Mouse (Mus musculus): ENCODE results near the gene St6gal1.

The St6gal1 gene

GRCm38 (mm10) chr16:23253620-23254019, 29.1 kb downstream of the St6gal1 start:
- no peak for DNase-seq

GRCm38 (mm10) chr16:23254062-23254461, 29.5 kb downstream of the St6gal1 start:
- DNase-seq = no peak

- DNase-seq = no peak
Measured at GRCm38 (mm10) chr16:23256638-23257037, 32.1 kb downstream of the St6gal1 start.

- no peak for DNase-seq
Measured at GRCm38 (mm10) chr16:23258429-23258822, 33.9 kb downstream of the St6gal1 start.

- DNase-seq = no peak
Measured at GRCm38 (mm10) chr16:23258823-23259457, 34.4 kb downstream of the St6gal1 start.

GRCm38 (mm10) chr16:23259580-23259979, 35.0 kb downstream of the St6gal1 start:
- DNase-seq = no peak

GRCm38 (mm10) chr16:23262131-23262768, 37.7 kb downstream of the St6gal1 start:
- DNase-seq = no peak

GRCm38 (mm10) chr16:23262846-23263245, 38.3 kb downstream of the St6gal1 start:
- DNase-seq = no peak

- no peak for DNase-seq
Measured at GRCm38 (mm10) chr16:23264999-23265398, 40.5 kb downstream of the St6gal1 start.

GRCm38 (mm10) chr16:23265481-23265880, 40.9 kb downstream of the St6gal1 start:
- no peak for DNase-seq

GRCm38 (mm10) chr16:23266293-23266692, 41.8 kb downstream of the St6gal1 start:
- DNase-seq = no peak

- DNase-seq = no peak
Measured at GRCm38 (mm10) chr16:23266896-23267295, 42.4 kb downstream of the St6gal1 start.

GRCm38 (mm10) chr16:23268231-23268630, 43.7 kb downstream of the St6gal1 start:
- DNase-seq = no peak

- DNase-seq = peak; percentile 42 to 44
Measured at GRCm38 (mm10) chr16:23269056-23269983, 44.8 kb downstream of the St6gal1 start.

- no peak for DNase-seq
Measured at GRCm38 (mm10) chr16:23269984-23270912, 45.7 kb downstream of the St6gal1 start.

- DNase-seq = no peak
Measured at GRCm38 (mm10) chr16:23270913-23271253, 46.3 kb downstream of the St6gal1 start.

- peak in 1 of 2 experiments; percentile 39 for DNase-seq
Measured at GRCm38 (mm10) chr16:23271746-23272520, 47.4 kb downstream of the St6gal1 start.

- DNase-seq = no peak
Measured at GRCm38 (mm10) chr16:23272521-23273230, 48.1 kb downstream of the St6gal1 start.

GRCm38 (mm10) chr16:23274005-23274404, 49.5 kb downstream of the St6gal1 start:
- DNase-seq = no peak

GRCm38 (mm10) chr16:23274606-23275310, 50.2 kb downstream of the St6gal1 start:
- DNase-seq = peak; percentile 53 to 57
